In the genomic region with DNA sequence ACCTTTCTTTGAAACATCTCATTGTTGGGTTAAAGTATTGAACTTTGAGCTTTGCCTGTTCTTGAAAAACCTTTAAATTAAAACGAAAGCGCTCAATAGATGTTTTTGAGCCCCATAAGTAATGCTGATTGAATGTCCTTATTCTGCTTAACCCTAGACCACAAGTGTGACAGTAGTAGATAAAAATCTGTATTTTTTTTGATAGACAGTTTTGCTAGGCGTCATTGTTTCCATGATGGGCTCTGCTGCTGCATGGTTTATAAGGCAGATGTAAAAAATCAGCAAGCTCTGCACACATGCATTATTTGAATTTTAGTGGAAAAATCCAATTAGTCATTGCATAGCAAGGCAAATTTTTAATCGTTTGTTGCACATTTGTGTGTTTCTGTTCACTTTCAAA, we compare ENCODE assay signal across 9 mouse cellular contexts. TPM values are rescaled to one million over a fixed set of nuclear protein-coding genes. Genes with fewer than 3 reads are reported as not detected.
DNase-seq lines count a peak whose midpoint lies in the region; ATAC-seq and TF ChIP-seq lines count a peak whose summit lies in the region.
"Had no signal": no experiment of that assay in that cellular context is flagged by ENCODE, and none has a peak within 500 bp of the region (broad histone marks: within the 10 kb centered on the region; RNA-seq: fewer than 3 reads in every experiment).

No protein-coding gene starts in this region.

- no peak overlapping the region for H3K9ac ChIP-seq in heart, embryonic 14.5 days (ENCODE audit: low read length)
- peak overlapping the region; percentile 46; the same call in 1 of the 2 replicates for H3K9ac ChIP-seq in midbrain, embryonic 16.5 days (ENCODE audit: low read depth, low read length)

- peak overlapping the region; percentile 70 for H3K4me2 ChIP-seq in heart, embryonic 14.5 days (ENCODE audit: low read length)
- H3K4me2 ChIP-seq in midbrain, embryonic 16.5 days (ENCODE audit: low read length): peak overlapping the region; percentile 58

- H3K4me3 ChIP-seq in heart, embryonic 14.5 days (ENCODE audit: control insufficient read depth in 1 of 2, insufficient read depth in 1 of 2, low read depth in 1 of 2, low read length in 2 of 2): peak overlapping the region in 1 of 2 experiments; percentile 72; a peak in 2 of 4 replicates
- H3K4me3 ChIP-seq in midbrain, embryonic 16.5 days (ENCODE audit: low read depth, low read length): peak overlapping the region; percentile 61
- no peak overlapping the region for H3K4me3 ChIP-seq in kidney, adult 2 months (ENCODE audit: insufficient read depth, low read depth, low read length)

- TF ChIP-seq CTCF in brain, embryonic 14.5 days (IDR thresholded peaks at IDR 0.05; ENCODE audit: borderline replicate concordance, extremely low read depth, insufficient read depth, insufficient read length): no peak
- no peak for TF ChIP-seq CTCF in kidney, adult 2 months (conservative IDR thresholded peaks at IDR 0.05; ENCODE audit: insufficient read depth, insufficient read length, low read depth, low read length)

- no peaks in the 10 kb centered on the region for H3K27me3 ChIP-seq in heart, embryonic 14.5 days (ENCODE audit: control insufficient read depth, insufficient read depth, low read length)
- no peaks in the 10 kb centered on the region for H3K27me3 ChIP-seq in midbrain, embryonic 16.5 days (ENCODE audit: control insufficient read depth, insufficient read depth, low read depth, low read length)
- no peaks in the 10 kb centered on the region for H3K27me3 ChIP-seq in kidney, adult 2 months (replicated peaks; ENCODE audit: control insufficient read depth, insufficient read depth, low read length)

- no peak for TF ChIP-seq POLR2A in brain, embryonic 14.5 days (IDR thresholded peaks at IDR 0.05; ENCODE audit: borderline replicate concordance, extremely low read depth, insufficient read depth, insufficient read length, poor library complexity, severe bottlenecking)
- TF ChIP-seq POLR2A in kidney, adult 2 months (IDR thresholded peaks at IDR 0.05; ENCODE audit: low read depth, low read length): no peak

- no peak for ATAC-seq in heart, embryonic 14.5 days (ENCODE audit: insufficient number of reproducible peaks, insufficient read depth, low FRiP score, low read depth)
- ATAC-seq in midbrain, embryonic 16.5 days: no peak

- 68% methylated on average over 4 of the region's 4 CpGs for whole genome bisulfite sequencing in heart, embryonic 14.5 days
- WGBS in midbrain, embryonic 16.5 days: 37% methylated on average over 4 of the region's 4 CpGs
- WGBS in kidney, adult 2 months: 52% methylated on average over 4 of the region's 4 CpGs

- H3K4me1 ChIP-seq in heart, embryonic 14.5 days (ENCODE audit: control insufficient read depth in 2 of 2, insufficient read depth in 2 of 2, low read length in 2 of 2): 0 out of 4 replicates have a peak, but pooled peaks cover 0 to 6% of the 10 kb centered on the region in 2 experiments
- peaks cover 5% of the 10 kb centered on the region for H3K4me1 ChIP-seq in midbrain, embryonic 16.5 days (ENCODE audit: control insufficient read depth, insufficient read depth, low read length)
- H3K4me1 ChIP-seq in kidney, adult 2 months (ENCODE audit: control insufficient read depth, insufficient read depth, low read length): no peaks in the 10 kb centered on the region

- no peak for DNase-seq in heart, adult 9 months (ENCODE audit: low spot score in 2 of 2)
- DNase-seq in brain, embryonic 14.5 days (ENCODE audit: low read depth): peak; percentile 19
- DNase-seq in induced T-regulatory cell, adult 2 months (ENCODE audit: low read depth): peak; percentile 78
- no peak for DNase-seq in testis, postnatal 10 days (ENCODE audit: low spot score)
- DNase-seq in kidney, adult 2 months: no peak
- DNase-seq in layer of hippocampus, postnatal 10 days (ENCODE audit: low spot score in 2 of 2): no peak

- H3K36me3 ChIP-seq in heart, embryonic 14.5 days (ENCODE audit: control insufficient read depth, insufficient read depth, low read length): no peaks in the 10 kb centered on the region
- no peaks in the 10 kb centered on the region for H3K36me3 ChIP-seq in midbrain, embryonic 16.5 days (ENCODE audit: control insufficient read depth, insufficient read depth, low read length)
- no peaks in the 10 kb centered on the region for H3K36me3 ChIP-seq in kidney, adult 2 months (ENCODE audit: control insufficient read depth, insufficient read depth, low read length)

- no peaks in the 10 kb centered on the region for H3K9me3 ChIP-seq in heart, embryonic 14.5 days (ENCODE audit: control insufficient read depth, low read length)
- no peaks in the 10 kb centered on the region for H3K9me3 ChIP-seq in midbrain, embryonic 16.5 days (replicated peaks; ENCODE audit: control insufficient read depth, low read length, poor library complexity, severe bottlenecking)
- H3K9me3 ChIP-seq: G1E had no signal

- no peak overlapping the region for H3K27ac ChIP-seq in heart, embryonic 14.5 days (replicated peaks in 1 of 2; ENCODE audit: control insufficient read depth in 1 of 2, insufficient read depth in 1 of 2, low read depth in 2 of 2, low read length in 2 of 2)
- H3K27ac ChIP-seq in midbrain, embryonic 16.5 days (ENCODE audit: low read length): no peak overlapping the region
- no peak overlapping the region for H3K27ac ChIP-seq in kidney, adult 2 months (ENCODE audit: insufficient read depth, low read depth, low read length)

RNA-seq across cellular contexts. Expression of a gene that starts 1.8 kb away (rescaled TPM):
- polyA plus RNA-seq in heart, embryonic 14.5 days (2014; fragmentation: Nextera tagmentation; extraction: Ambion mirVana): 16.1 and 16.7 TPM in 2 replicates
- 54.4 and 55.7 TPM in 2 replicates for polyA plus RNA-seq in brain, embryonic 14.5 days (2012; rRNA removed)
- 66.9 and 79.6 TPM in 2 replicates for polyA plus RNA-seq in midbrain, embryonic 16.5 days (2015; fragmentation: Nextera tagmentation; extraction: Ambion mirVana)
- 1.4 and 2.4 TPM in 2 replicates for polyA plus RNA-seq in kidney, adult 2 months (2012; rRNA removed)
- 10 to 100 TPM; 24.9 to 28.0 TPM for total RNA-seq in layer of hippocampus, postnatal 10 days (2021)

Comparison
In these comparisons a context has a peak if more than half of its experiments do, and no peak if none do; other contexts are left out.
1. DNase-seq: peak in brain, embryonic 14.5 days (single experiment) and induced T-regulatory cell, adult 2 months (single experiment); none in heart, adult 9 months (0 of 2), testis, postnatal 10 days (single experiment), kidney, adult 2 months (single experiment) and layer of hippocampus, postnatal 10 days (0 of 2).